Comparison of ENCODE assay signal across 8 mouse cellular contexts in the genomic region with DNA sequence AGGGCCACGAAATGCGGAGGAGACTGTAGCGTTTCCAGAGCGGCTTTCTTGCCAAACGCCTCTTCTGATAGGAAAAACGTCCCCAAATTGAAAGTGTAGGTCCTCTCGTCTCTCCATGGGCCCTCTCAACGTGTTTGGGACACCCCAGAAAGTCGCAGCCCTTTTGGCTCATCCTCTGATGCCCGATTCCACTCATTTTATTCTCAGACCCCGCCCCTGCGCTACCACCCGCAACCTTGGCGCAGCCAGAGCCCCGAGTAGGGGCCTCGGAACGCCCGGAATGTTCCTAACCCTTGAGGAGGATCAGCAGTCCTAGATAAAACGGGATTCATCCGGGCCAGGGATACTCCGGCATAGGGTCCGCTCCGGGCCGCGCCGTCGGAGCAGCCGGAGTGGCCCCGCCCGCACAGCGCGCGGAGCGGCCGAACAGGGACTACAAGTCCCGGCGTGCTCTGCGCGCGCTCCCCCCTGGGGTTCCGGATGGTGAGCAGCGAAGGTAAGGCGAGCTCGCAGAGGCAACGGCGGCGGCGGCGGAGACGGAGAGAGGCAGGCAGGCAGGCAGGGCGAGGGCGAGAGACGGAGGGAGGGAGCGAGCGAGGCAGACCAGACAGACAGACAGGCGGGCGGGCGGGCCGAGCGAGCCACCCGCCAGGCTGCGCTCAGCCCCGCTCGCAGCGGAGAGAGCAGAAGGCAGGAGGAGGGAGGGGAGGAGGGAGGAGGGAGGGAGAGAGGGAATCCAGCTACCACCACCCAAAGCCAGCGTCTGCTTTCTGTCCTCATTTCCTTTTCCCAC. TPM values are rescaled to one million over a fixed set of nuclear protein-coding genes. Genes with fewer than 3 reads are reported as not detected.
DNase-seq lines count a peak whose midpoint lies in the region; ATAC-seq and TF ChIP-seq lines count a peak whose summit lies in the region.

TSS of gene Ahdc1 (plus strand) at position 233 of the 793 bp plus-strand sequence.

- peak within 1 kb of the TSS; percentile 96 for H3K4me3 ChIP-seq in forebrain, embryonic 14.5 days (ENCODE audit: low read depth, low read length)
- H3K4me3 ChIP-seq in liver, embryonic 16.5 days (ENCODE audit: low read depth, low read length): peak within 1 kb of the TSS; percentile 76
- H3K4me3 ChIP-seq in neural tube, embryonic 12.5 days: peak within 1 kb of the TSS; percentile 96
- H3K4me3 ChIP-seq in stomach, postnatal 0 days (ENCODE audit: low read depth, low read length): peak within 1 kb of the TSS; percentile 91

- peak; percentile 42 for TF ChIP-seq CTCF in stomach, postnatal 0 days (IDR thresholded peaks at IDR 0.05; ENCODE audit: low read depth)

- under 1% methylated on average over 64 of the region's 66 CpGs for WGBS in forebrain, embryonic 14.5 days
- under 1% methylated on average over 65 of the region's 66 CpGs for WGBS in large intestine, adult 2 months
- WGBS in liver, embryonic 16.5 days (ENCODE audit: insufficient replicate concordance): under 1% methylated on average over 66 of the region's 66 CpGs
- under 1% methylated on average over 66 of the region's 66 CpGs for WGBS in neural tube, embryonic 12.5 days
- WGBS in stomach, postnatal 0 days: 1% methylated on average over 48 of the region's 66 CpGs

- H3K9ac ChIP-seq in forebrain, embryonic 14.5 days (ENCODE audit: low read length): peak within 1 kb of the TSS; percentile 99
- H3K9ac ChIP-seq in liver, embryonic 16.5 days (ENCODE audit: low read depth, low read length): peak within 1 kb of the TSS; percentile 74
- H3K9ac ChIP-seq in neural tube, embryonic 12.5 days: peak within 1 kb of the TSS; percentile 97
- peak within 1 kb of the TSS; percentile 92 for H3K9ac ChIP-seq in stomach, postnatal 0 days (ENCODE audit: low read length)

- H3K4me1 ChIP-seq in forebrain, embryonic 14.5 days (ENCODE audit: control insufficient read depth, insufficient read depth, low read length): peaks cover 28% of the 10 kb centered on the region
- H3K4me1 ChIP-seq in liver, embryonic 16.5 days (ENCODE audit: control insufficient read depth, low read depth, low read length): peaks cover 51% of the 10 kb centered on the region
- peaks cover 46% of the 10 kb centered on the region for H3K4me1 ChIP-seq in neural tube, embryonic 12.5 days
- peaks cover 17% of the 10 kb centered on the region for H3K4me1 ChIP-seq in stomach, postnatal 0 days (replicated peaks; ENCODE audit: control insufficient read depth, insufficient read depth)

- H3K36me3 ChIP-seq in forebrain, embryonic 14.5 days (ENCODE audit: control insufficient read depth, insufficient read depth, low read length): no peaks in the 10 kb centered on the region
- H3K36me3 ChIP-seq in liver, embryonic 16.5 days (ENCODE audit: control insufficient read depth, insufficient read depth): no peaks in the 10 kb centered on the region
- no peaks in the 10 kb centered on the region for H3K36me3 ChIP-seq in neural tube, embryonic 12.5 days
- no peaks in the 10 kb centered on the region for H3K36me3 ChIP-seq in stomach, postnatal 0 days (ENCODE audit: control insufficient read depth, insufficient read depth, low read length)

- H3K27me3 ChIP-seq in forebrain, embryonic 14.5 days (replicated peaks; ENCODE audit: control insufficient read depth, insufficient read depth, low read length): peaks cover 19% of the 10 kb centered on the region
- H3K27me3 ChIP-seq in liver, embryonic 16.5 days (ENCODE audit: control insufficient read depth, insufficient read depth, low read depth, low read length): peaks cover 44% of the 10 kb centered on the region
- H3K27me3 ChIP-seq in neural tube, embryonic 12.5 days (replicated peaks): peaks cover 16% of the 10 kb centered on the region
- H3K27me3 ChIP-seq in stomach, postnatal 0 days (ENCODE audit: control insufficient read depth, insufficient read depth, low read length): no peaks in the 10 kb centered on the region

- no peaks in the 10 kb centered on the region for H3K9me3 ChIP-seq in forebrain, embryonic 14.5 days (replicated peaks; ENCODE audit: control insufficient read depth, low read length)
- no peaks in the 10 kb centered on the region for H3K9me3 ChIP-seq in liver, embryonic 16.5 days (replicated peaks; ENCODE audit: control insufficient read depth, low read length)
- no peaks in the 10 kb centered on the region for H3K9me3 ChIP-seq in neural tube, embryonic 12.5 days
- H3K9me3 ChIP-seq in stomach, postnatal 0 days (ENCODE audit: control insufficient read depth, low read length): no peaks in the 10 kb centered on the region

- DNase-seq in ES-CJ7 (ENCODE audit: low read depth, low spot score): peak; percentile 93
- DNase-seq in forebrain, embryonic 14.5 days (ENCODE audit: low spot score): peak; percentile 95
- peak; percentile 94 to 95 for DNase-seq in heart, postnatal 10 days
- DNase-seq in large intestine, adult 2 months (ENCODE audit: low read depth, low spot score): peak; percentile 50
- DNase-seq in stomach, postnatal 0 days (ENCODE audit: low spot score): peak; percentile 95

- peak; percentile 54 for ATAC-seq in cerebellum, adult (ENCODE audit: insufficient number of reproducible peaks, low FRiP score, low TSS enrichment)
- peak; percentile 90 for ATAC-seq in forebrain, embryonic 14.5 days
- peak; percentile 77 for ATAC-seq in liver, embryonic 16.5 days (ENCODE audit: low read depth)
- ATAC-seq in neural tube, embryonic 12.5 days (ENCODE audit: low FRiP score, low read depth): peak; percentile 77
- ATAC-seq in stomach, postnatal 0 days (ENCODE audit: low FRiP score, low TSS enrichment): peak; percentile 88

- intact Hi-C loops in heart, postnatal 10 days (cut with DNase I): loop anchor here (1.0 to 5.0 kb wide), 3 partner anchors 80 to 190 kb away; partner anchors contain the start of gene Wasf2

- TF ChIP-seq EP300 in stomach, postnatal 0 days (optimal IDR thresholded peaks at IDR 0.05): no peak

- H3K4me2 ChIP-seq in forebrain, embryonic 14.5 days (ENCODE audit: low read length): peak within 1 kb of the TSS; percentile 95
- H3K4me2 ChIP-seq in liver, embryonic 16.5 days (ENCODE audit: low read depth, low read length): peak within 1 kb of the TSS; percentile 85
- H3K4me2 ChIP-seq in neural tube, embryonic 12.5 days (replicated peaks): peak within 1 kb of the TSS; percentile 99
- peak within 1 kb of the TSS; percentile 91 for H3K4me2 ChIP-seq in stomach, postnatal 0 days (replicated peaks; ENCODE audit: low read depth)

- peak within 1 kb of the TSS; percentile 93 for H3K27ac ChIP-seq in forebrain, embryonic 14.5 days (ENCODE audit: low read depth, low read length)
- peak within 1 kb of the TSS; percentile 72 for H3K27ac ChIP-seq in liver, embryonic 16.5 days (ENCODE audit: low read length)
- H3K27ac ChIP-seq in neural tube, embryonic 12.5 days: peak within 1 kb of the TSS; percentile 86
- peak within 1 kb of the TSS; percentile 95 for H3K27ac ChIP-seq in stomach, postnatal 0 days (replicated peaks)

RNA-seq across cellular contexts. Expression of gene Ahdc1, which starts in this region (rescaled TPM):
- polyA plus RNA-seq in forebrain, embryonic 14.5 days (2014; fragmentation: Nextera tagmentation; extraction: Ambion mirVana): 8.6 and 12.2 TPM in 2 replicates
- total RNA-seq in heart, postnatal 10 days (2021): 10 to 100 TPM; 54.0 to 63.0 TPM
- 9.5 and 9.8 TPM in 2 replicates for polyA plus RNA-seq in large intestine, adult 2 months (2012; rRNA removed)
- polyA plus RNA-seq in liver, embryonic 16.5 days (2015; fragmentation: Nextera tagmentation; extraction: Ambion mirVana): 0.70 and 1.6 TPM in 2 replicates
- 10.5 TPM in 2 replicates for polyA plus RNA-seq in neural tube, embryonic 12.5 days (2016; fragmentation: Nextera tagmentation; extraction: Ambion mirVana)
- polyA plus RNA-seq in stomach, postnatal 0 days (2015; fragmentation: Nextera tagmentation; extraction: Ambion mirVana): 2.8 and 3.2 TPM in 2 replicates

Comparison
In these comparisons a context has a peak if more than half of its experiments do, and no peak if none do; other contexts are left out.
1. Peak in every context shown above with its lines: DNase-seq, ATAC-seq, H3K4me3 ChIP-seq and H3K27ac ChIP-seq.